Mouse (Mus musculus) telencephalon, adult 2 months (tissue): ENCODE results near the gene Lats1.

Experiments used
- DNase-seq: peaks from one replicate; pipeline ENCODE4 v3.0.0-alpha.2; 2011; ENCODE audit warnings: low read depth, low spot score

The Lats1 gene

DNA sequence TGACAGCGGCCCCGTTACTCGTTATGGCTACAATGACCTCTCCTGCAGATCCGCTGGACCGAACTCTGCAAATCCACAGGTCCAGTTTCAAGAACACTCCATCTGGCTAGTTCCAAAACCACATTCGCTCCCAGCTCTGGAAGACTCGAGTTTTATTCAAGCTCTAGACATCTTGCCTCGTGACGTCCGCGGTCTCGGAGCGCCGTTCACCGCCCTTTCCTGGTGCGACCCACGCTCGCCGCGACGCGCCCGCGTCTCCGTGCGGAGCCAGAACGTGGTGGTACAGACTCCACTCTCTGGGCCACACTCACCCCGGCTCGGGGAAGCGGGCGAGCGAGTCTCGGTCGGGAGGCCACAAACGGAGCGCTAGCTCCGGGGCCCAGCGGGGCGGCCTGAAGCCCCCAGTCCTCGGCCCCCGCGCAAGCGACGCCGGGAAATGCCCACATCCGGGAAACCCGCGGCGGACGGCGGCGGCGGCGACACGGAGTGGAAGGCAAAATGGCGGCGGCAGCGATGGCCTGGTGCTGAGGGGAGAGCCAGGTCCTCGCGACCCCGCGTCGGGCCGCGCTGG, at the start of gene Lats1, which contains the start of gene Pcmt1:
Gene Lats1, plus strand, starts transcription at position 484 of the 571 bp plus-strand sequence.
Gene Pcmt1, minus strand, starts transcription at position 406 of the 571 bp plus-strand sequence.
- peak; percentile 64 for DNase-seq

GRCm38 (mm10) chr10:7640366-7640765, 40.6 kb upstream of the Lats1 start:
- DNase-seq, result no peak

GRCm38 (mm10) chr10:7645911-7646310, 35.1 kb upstream of the Lats1 start:
- DNase-seq, result no peak

- DNase-seq, result no peak
Observed at GRCm38 (mm10) chr10:7649059-7649458, 32.0 kb upstream of the Lats1 start.

DNA sequence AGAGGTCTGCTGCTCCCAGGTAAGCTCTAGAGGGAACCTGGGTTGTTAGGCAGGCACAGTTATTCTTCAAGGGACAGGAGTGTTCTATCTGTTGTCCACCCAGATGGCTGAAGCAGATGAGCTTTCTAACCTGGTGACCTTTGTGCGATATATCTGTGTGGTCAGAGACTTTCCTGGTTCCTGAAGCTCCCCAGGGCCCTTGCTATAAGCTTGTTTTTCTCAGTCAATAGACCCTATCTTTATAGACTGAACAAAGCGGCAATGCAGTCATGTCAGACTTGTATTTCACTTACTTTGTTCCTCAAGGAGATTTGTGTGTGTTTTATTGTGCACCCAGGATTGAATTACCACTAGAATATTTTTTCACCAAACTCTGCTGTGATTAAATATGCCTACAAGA, 30.0 kb upstream of the Lats1 start:
- DNase-seq, result no peak

GRCm38 (mm10) chr10:7662471-7663141, 18.4 kb upstream of the Lats1 start:
- DNase-seq, result peak; percentile 15

GRCm38 (mm10) chr10:7663159-7664026, 17.6 kb upstream of the Lats1 start:
- peak; percentile 91 for DNase-seq

DNA sequence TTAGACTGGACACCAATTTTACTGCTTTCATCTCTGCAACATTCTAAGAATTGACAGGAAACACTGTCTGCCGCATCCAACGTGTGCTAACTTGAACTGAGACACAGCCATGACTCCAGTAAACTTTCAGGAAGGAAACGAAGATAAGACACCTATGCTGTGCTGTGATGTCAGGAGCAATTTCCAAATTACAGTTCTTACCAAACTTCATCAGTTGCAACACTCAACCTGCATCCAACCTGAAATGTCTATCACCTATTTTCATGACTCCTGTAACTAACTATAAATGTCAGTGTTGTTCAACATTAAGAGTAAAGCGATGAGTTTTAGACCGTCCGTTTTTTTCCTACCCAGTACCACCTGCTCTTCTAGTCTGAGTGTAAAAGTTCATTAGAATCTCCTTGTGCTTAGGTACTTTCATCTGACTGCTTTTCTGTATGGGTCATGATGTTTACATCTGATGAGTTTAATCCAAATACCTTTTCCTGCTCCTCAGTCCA, 16.9 kb upstream of the Lats1 start:
- no peak for DNase-seq

- no peak for DNase-seq
Observed at GRCm38 (mm10) chr10:7664889-7665288, 16.1 kb upstream of the Lats1 start.

DNA sequence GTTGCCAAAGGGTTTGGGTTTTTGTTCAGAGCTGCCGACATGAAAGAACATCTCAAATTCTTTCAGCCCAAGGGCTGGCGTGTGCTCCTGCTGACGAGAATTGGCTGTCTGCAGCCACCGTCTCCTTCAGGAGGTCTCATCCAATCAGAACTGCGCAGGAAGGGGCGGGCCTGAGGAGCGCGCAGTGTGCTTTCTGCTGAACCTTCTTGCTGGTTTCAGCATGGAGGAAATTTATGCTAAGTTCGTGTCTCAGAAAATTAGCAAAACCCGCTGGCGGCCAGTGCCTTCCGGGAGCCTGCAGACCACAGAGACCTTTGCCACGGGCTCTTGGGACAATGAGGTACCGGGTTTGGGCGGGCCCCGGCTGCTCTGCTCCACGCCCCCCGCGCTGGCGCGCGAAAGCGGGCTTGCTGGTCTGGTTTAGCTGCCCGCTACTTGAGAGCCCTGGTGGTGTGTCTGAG, 13.6 kb upstream of the Lats1 start, which contains the start of gene Nup43:
Gene Nup43, plus strand, starts transcription at position 162 of the 461 bp plus-strand sequence.
- peak; percentile 85 for DNase-seq

- no peak for DNase-seq
Observed at GRCm38 (mm10) chr10:7673673-7674072, 7.3 kb upstream of the Lats1 start.

DNA sequence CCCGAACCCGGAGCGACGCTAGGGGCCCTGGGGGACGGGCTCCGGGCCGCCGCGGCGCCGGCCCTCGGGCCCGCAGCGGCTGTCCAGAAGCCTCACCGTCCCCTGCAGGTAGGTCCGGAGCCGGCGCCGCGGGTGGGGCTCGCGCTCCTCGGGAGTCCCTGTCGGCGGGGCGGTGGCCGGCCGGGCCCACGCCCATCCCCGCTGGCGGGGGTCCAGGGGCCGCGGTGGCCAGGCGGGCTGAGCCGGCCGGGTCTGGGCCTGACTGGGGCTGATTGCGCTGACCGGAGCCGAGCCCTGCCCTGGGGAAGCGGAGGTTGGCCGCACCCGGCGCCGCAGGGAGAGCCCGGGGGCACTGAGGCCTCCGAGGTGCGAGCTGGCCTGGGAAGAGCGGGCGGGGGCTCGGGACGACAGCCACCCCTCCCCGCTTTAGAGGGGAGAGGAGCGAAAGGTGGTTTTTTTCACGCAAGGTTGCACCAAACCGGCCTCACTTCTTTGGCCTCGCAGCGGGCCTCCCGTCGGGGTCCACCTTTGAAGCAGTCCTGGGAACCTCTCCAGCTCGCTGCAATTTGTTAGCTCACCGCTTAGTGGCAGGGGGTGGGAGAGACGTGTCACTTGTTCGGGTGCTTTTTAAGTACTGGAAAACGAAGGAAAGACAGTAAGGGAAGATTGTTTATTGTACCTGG, 470 bp downstream of the Lats1 start:
- DNase-seq, result peak; percentile 46

DNA sequence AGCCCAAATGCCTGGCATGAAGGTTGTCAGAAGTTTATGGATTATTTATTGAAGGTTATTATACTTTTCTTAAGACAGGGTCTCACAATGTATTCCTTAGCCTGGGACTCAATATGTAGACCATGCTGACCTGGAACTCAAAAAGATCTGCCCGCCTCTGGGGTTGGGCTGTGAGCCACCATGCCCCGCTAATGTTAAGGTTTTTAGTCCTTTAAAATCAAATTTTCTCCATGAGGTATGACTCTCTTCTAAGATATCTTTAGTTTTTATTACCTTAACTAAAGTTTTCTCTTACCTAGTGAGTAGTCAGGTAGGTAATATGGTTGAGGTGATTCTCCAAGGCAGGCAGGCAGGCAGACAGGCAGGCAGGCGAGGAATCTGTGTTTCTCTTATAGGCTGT, 1.2 kb downstream of the Lats1 start:
- no peak for DNase-seq

DNA sequence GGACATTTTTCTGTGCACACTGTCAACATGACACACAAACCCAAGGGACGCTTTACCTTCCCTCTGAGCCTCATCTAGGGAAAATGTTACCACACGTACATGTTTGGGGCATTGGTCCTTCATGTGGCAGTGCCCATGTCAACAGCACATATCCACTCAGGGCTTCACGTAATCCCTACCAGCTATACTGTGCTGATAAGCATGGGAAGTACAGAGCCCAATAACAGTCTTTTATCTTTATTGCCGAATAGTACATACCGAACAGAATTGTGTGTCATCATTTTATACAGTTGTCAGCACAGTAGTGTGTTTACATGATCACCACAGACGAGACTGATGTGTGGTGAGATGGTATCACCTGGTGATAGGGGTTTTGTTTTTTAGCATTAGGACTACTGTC, 5.9 kb downstream of the Lats1 start:
- no peak for DNase-seq

GRCm38 (mm10) chr10:7695286-7695685, 14.3 kb downstream of the Lats1 start:
- no peak for DNase-seq

- DNase-seq, result no peak
Observed at GRCm38 (mm10) chr10:7700120-7700519, 19.1 kb downstream of the Lats1 start.

DNA sequence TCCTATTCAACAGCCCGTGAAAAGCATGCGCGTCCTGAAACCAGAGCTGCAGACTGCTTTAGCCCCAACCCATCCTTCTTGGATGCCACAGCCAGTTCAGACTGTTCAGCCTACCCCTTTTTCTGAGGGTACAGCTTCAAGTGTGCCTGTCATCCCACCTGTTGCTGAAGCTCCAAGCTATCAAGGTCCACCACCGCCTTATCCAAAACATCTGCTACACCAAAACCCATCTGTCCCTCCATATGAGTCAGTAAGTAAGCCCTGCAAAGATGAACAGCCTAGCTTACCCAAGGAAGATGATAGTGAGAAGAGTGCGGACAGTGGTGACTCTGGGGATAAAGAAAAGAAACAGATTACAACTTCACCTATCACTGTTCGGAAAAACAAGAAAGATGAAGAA, 21.6 kb downstream of the Lats1 start:
- no peak for DNase-seq

DNA sequence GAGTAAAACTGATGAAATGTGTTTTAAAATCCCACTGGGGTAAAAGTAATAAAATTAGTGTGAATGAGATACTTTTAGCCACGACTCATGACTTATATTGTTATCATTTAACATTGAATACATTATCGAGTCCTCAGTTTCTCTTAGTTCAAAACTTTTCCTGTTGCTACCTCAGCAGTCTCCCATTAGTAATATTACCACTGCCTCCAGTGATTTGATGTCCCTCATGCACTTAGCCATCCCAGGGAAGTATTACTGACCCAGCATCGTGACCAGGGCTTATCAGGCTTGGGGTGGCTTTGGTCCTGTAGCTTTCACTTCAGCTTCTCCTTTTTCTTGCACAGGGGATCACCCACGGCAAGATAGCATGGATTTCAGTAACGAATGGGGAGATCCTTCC, 29.1 kb downstream of the Lats1 start:
- DNase-seq, result no peak

DNA sequence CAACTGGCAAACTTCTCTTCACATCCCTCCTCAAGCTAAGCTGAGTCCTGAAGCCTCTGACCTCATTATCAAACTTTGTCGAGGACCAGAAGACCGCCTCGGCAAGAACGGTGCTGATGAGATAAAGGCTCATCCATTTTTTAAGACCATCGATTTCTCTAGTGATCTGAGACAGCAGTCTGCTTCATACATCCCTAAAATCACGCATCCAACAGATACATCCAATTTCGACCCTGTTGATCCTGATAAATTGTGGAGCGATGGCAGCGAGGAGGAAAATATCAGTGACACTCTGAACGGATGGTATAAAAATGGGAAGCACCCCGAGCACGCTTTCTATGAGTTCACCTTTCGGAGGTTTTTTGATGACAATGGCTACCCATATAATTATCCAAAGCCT, 31.5 kb downstream of the Lats1 start:
- DNase-seq, result no peak

DNA sequence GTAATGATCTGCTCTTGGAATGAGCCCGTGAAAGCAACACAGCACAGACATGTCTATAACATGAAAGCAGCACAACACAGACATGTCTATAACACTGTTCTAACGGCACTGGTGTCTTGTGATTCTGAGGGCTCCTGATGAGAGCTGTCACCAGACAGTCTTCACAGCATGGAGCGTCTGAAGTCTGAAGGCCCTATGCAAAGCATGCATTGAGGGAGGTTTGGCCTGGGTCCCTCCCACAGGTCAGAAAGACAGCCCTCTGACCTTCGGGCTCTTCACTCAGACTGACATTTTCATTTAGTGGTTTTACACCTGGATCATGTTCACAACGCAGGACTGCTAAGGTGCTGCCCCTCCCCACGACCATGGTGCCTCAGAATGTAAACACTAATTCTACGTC, 34.0 kb downstream of the Lats1 start:
- no peak for DNase-seq

- peak; percentile 88 for DNase-seq
Observed at GRCm38 (mm10) chr10:7725751-7726500, 44.9 kb downstream of the Lats1 start, which contains the start of gene Katna1. Katna1 (plus strand) TSS chr10:7726000.
